Mouse (Mus musculus) G1E (cell line): ENCODE results near the gene Wfikkn2.

Experiments
- CTCF ChIP-seq: IDR thresholded peaks from 2 replicates; pipeline ENCODE4 v1.5.1; 2012; ENCODE audit warnings: low read depth, low read length, inconsistent platforms, mixed read lengths
- GATA1 ChIP-seq: IDR thresholded peaks from 2 replicates; pipeline ENCODE4 v1.6.1; 2012; ENCODE audit warnings: borderline replicate concordance, low read length, inconsistent platforms, mixed read lengths
- GATA2 ChIP-seq: IDR thresholded peaks from 2 replicates; pipeline ENCODE4 v1.6.1; 2012; ENCODE audit warnings: low read depth, low read length, inconsistent platforms, borderline replicate concordance
- POLR2AphosphoS5 ChIP-seq: IDR thresholded peaks from 2 replicates; pipeline ENCODE4 v1.6.1; 2012; ENCODE audit warnings: low read depth, low read length, inconsistent platforms; ENCODE audit not compliant: insufficient replicate concordance

DNA sequence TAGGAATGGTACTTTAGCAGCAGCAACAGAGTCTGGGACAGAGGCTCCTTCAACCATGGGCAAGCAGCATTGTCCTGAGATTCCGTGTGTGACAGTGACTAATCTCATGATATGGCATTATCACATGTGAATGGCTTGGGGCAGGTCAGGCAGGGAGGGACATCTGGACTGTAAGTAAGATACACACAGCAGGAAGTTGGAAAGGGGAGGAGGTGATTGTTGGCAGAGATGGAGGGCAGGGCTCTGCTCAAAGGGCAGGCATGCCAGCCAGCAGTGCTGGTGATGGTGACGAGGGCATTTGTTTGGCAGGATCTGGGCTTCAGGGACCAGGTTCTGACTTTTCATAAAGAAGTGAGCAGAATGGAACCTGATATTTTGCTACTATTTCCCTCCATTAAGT lies 52.7 kb downstream of the Wfikkn2 start:
- TF ChIP-seq CTCF (no peak), GATA1 (no peak), POLR2AphosphoS5 (no peak), GATA2 (no peak)
